Mouse (Mus musculus) kidney, adult 8-10 months (tissue): ENCODE measurements at regions not wholly inside any gene's neighbourhood (a gene's known extent, or its start where the extent isn't known, plus 50 kb on each side); places are given as distances from the start of the nearest gene placed in this dataset.
"Not testable (repeated sequence)": the region's sequence is repeated elsewhere in the genome, so short reads cannot be mapped to it uniquely, and the experiment has no call there.

Experiments
- DNase-seq, 2 experiments: peaks; one replicate each; pipeline ENCODE4 v3.0.0; 2022

DNA sequence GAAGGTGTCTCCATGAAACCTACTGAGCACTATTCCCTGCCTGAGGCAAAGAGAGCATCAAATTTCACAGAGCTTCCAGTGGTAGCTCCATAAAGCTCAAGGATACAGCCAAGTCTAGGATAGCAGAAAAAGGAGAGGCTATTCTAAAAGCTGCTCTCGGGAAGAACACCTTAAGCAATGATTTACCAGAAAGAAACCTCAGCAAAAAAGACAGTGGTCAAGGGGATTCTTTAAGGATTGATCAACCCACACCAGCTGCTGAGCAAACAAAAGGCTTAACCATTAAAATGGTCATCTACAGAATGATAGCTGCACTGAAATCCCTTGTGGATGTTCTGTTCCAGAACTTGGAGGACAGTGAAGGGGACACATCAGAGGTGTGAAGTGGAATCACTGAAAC, 78.3 kb upstream of the Gm904 start:
- peak; percentile 37 to 67 for DNase-seq

DNA sequence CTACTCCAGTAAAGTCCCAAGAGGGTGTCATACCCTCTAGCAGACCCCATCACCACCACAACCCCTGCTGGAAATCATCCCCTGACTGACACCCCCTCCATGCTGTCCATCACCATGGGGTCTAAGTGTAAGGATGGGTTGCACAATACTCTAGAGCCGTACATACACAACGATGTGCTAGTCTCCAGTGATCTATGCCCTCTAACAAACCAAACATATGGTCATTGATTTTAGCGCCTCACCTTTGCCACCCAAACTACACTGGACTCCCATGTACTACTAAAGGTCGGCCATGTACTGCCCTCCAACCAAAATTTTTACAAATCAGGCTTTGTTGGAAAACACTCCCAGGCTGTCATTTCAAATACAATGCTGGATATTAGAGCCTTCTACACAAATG, 64.1 kb upstream of the Gm904 start:
- DNase-seq = not testable (repeated sequence)

DNA sequence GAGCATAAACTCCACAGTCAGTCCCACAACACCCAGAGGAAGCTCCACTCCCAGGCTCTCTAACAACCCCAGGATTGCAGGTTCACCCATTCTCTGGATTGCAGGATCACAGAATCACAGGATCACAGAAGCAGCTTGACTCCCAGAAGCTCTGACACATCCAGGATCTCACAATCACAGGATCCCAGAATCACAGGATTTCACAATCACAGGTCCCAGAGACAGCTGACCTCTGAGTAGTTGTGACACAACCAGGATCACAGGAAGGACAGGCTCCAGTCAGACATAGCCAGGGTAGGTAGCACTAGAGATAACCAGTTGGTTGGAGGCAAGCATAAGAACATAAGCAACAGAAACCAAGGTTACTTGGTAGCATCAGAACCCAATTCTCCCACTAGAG, 52.6 kb upstream of the Gm904 start:
- not testable (repeated sequence) for DNase-seq
